Mouse (Mus musculus) 3T3-L1 (cell line): ENCODE results near the gene Pitpnm3.

ENCODE experiments used
- DNase-seq: peaks from one replicate; pipeline ENCODE4 v3.0.0-alpha.2; 2015; ENCODE audit warnings: low read depth, low spot score

Pitpnm3 gene

GRCm38 (mm10) chr11:72136231-72136982 is 829 bp upstream of the Pitpnm3 start:
- DNase-seq: no peak

GRCm38 (mm10) chr11:72134536-72135382 is 819 bp downstream of the Pitpnm3 start:
- DNase-seq: no peak

GRCm38 (mm10) chr11:72133075-72133474 is 2.5 kb downstream of the Pitpnm3 start:
- no peak for DNase-seq

GRCm38 (mm10) chr11:72132266-72132665 is 3.3 kb downstream of the Pitpnm3 start:
- peak; percentile 54 for DNase-seq

GRCm38 (mm10) chr11:72131697-72132096 is 3.9 kb downstream of the Pitpnm3 start:
- DNase-seq: no peak

GRCm38 (mm10) chr11:72130905-72131304 is 4.7 kb downstream of the Pitpnm3 start:
- DNase-seq: no peak

GRCm38 (mm10) chr11:72130472-72130871 is 5.1 kb downstream of the Pitpnm3 start:
- no peak for DNase-seq

GRCm38 (mm10) chr11:72130021-72130420 is 5.6 kb downstream of the Pitpnm3 start:
- DNase-seq: no peak

- DNase-seq: no peak
These were observed 6.3 kb downstream of the Pitpnm3 start for GRCm38 (mm10) chr11:72129032-72129894.

- DNase-seq: no peak
These were observed 8.0 kb downstream of the Pitpnm3 start for GRCm38 (mm10) chr11:72127450-72128189.

- no peak for DNase-seq
These were observed 9.8 kb downstream of the Pitpnm3 start for GRCm38 (mm10) chr11:72125781-72126180.

GRCm38 (mm10) chr11:72123531-72123930 is 12.0 kb downstream of the Pitpnm3 start:
- DNase-seq: no peak

GRCm38 (mm10) chr11:72120354-72120753 is 15.2 kb downstream of the Pitpnm3 start:
- no peak for DNase-seq

GRCm38 (mm10) chr11:72118630-72119029 is 16.9 kb downstream of the Pitpnm3 start:
- no peak for DNase-seq

- DNase-seq: peak; percentile 56
These were observed 22.3 kb downstream of the Pitpnm3 start for GRCm38 (mm10) chr11:72113296-72113695.

- DNase-seq: peak; percentile 24
These were observed 24.9 kb downstream of the Pitpnm3 start for GRCm38 (mm10) chr11:72110726-72111125.

- DNase-seq: no peak
These were observed 31.4 kb downstream of the Pitpnm3 start for GRCm38 (mm10) chr11:72104223-72104622.

GRCm38 (mm10) chr11:72103530-72103929 is 32.0 kb downstream of the Pitpnm3 start:
- DNase-seq: no peak

- peak; percentile 18 for DNase-seq
These were observed 34.6 kb downstream of the Pitpnm3 start for GRCm38 (mm10) chr11:72100996-72101395.

GRCm38 (mm10) chr11:72099181-72099580 is 36.4 kb downstream of the Pitpnm3 start:
- peak; percentile 14 for DNase-seq

GRCm38 (mm10) chr11:72098027-72098426 is 37.6 kb downstream of the Pitpnm3 start:
- DNase-seq: no peak
